Mouse (Mus musculus) ES-Bruce4 (cell line): ENCODE measurements at regions not wholly inside any gene's neighbourhood (a gene's known extent, or its start where the extent isn't known, plus 50 kb on each side); places are given as distances from the start of the nearest gene placed in this dataset.

Experiments used
- CTCF ChIP-seq: IDR thresholded peaks from one replicate; pipeline ENCODE4 v1.8.1; 2011; ENCODE audit warnings: low read depth, low read length
- EP300 ChIP-seq: IDR thresholded peaks from 2 replicates; pipeline ENCODE4 v1.6.1; 2011; ENCODE audit warnings: low read depth, low read length; ENCODE audit not compliant: insufficient read depth
- POLR2A ChIP-seq: IDR thresholded peaks from one replicate; pipeline ENCODE4 v1.8.1; 2011; ENCODE audit warnings: low read length; ENCODE audit not compliant: insufficient read depth

DNA sequence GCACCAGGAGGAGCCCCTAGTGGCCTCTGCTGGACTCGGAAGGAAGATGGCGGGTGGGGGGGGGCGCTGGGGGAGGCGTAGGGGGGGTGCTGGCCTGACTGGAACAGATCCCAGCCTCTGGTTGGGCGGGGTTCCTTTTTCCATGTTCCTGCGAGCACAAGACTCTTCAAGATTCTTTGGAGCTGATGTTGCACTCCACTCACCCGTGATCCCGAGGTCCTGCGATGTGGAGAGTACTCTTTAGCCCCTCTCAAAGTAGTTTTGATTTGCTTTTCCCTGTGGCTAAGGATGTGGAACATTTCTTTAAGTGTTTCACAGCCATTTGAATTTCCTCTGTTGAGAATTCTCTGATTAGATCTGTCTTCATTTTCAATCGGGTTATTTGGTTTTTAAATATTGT lies 269.8 kb upstream of the 2610301B20Rik start:
- TF ChIP-seq CTCF (no peak), POLR2A (no peak), EP300 (no peak)
